Mouse (Mus musculus): ENCODE measurements around the gene Pigu. TPM values are rescaled to one million over a fixed set of nuclear protein-coding genes. Genes with fewer than 3 reads are reported as not detected.

The Pigu gene
- polyA plus RNA-seq, 1 experiment: 44.1 TPM

DNA sequence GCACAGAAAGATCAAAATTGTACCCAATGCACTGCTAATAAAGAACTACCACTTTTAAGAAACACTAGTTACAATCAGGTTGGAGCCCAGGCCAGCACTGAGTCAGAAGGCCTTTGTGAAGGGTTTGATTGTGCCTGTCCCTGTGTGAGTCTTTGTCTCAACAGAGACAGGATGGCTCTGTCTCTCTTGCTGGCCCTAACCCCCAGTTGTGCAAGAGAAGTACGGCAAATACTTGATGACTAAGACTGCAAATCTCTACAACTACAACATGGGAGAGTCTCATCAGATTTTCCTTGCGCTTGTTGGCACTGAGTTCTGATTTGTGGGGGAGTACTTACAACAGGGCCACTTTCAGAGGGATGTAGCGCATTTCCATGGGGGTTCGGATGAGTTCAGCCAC is 26.4 kb downstream of the Pigu start:
- no peaks in the 10 kb centered on the region for H3K27me3 ChIP-seq (ENCODE audit: control insufficient read depth, insufficient read depth, low read length, poor library complexity, severe bottlenecking)
- H3K4me1 ChIP-seq (ENCODE audit: control insufficient read depth, insufficient read depth, low read length): no peaks in the 10 kb centered on the region
- H3K9ac ChIP-seq (ENCODE audit: low read depth, poor library complexity, severe bottlenecking): no peak overlapping the region
- H3K9me3 ChIP-seq (replicated peaks; ENCODE audit: control insufficient read depth, insufficient read depth, low read length, poor library complexity, severe bottlenecking): no peaks in the 10 kb centered on the region
- no peak overlapping the region for H3K4me3 ChIP-seq (ENCODE audit: low read depth, low read length)
- no peaks in the 10 kb centered on the region; the same call in 1 of the 2 replicates for H3K36me3 ChIP-seq (ENCODE audit: control insufficient read depth, insufficient read depth, low read length, poor library complexity, severe bottlenecking)
- H3K27ac ChIP-seq (ENCODE audit: insufficient read depth, low read length): no peak overlapping the region
- TF ChIP-seq EP300 (IDR thresholded peaks at IDR 0.05; ENCODE audit: insufficient read depth, low read depth, low read length) (no peak), CTCF (IDR thresholded peaks at IDR 0.05; ENCODE audit: low read depth, low read length) (no peak), POLR2A (IDR thresholded peaks at IDR 0.05; ENCODE audit: insufficient read depth, low read length) (no peak)

DNA sequence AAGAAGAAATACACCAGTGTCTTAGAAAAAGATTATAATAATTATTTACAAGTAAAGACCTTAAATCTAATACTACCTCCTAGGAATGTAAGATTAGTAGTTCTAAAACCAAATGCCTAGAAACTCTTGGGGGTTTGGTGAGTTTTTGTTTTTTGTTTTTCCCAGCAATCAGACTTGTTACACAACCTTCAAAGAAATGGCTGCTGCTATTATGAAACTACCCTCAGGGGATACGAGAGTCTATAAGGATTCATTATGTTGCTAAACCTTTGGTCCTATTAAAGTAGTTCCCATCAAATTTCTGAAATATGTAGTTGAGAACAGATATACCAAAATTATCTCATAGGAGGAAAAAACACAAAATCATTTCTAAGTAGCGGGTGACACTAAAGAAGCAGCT is 27.5 kb downstream of the Pigu start:
- Histone ChIP-seq H3K27me3 (ENCODE audit: control insufficient read depth, insufficient read depth, low read length, poor library complexity, severe bottlenecking) (no peaks in the 10 kb centered on the region), H3K4me3 (ENCODE audit: low read depth, low read length) (no peak overlapping the region), H3K36me3 (ENCODE audit: control insufficient read depth, insufficient read depth, low read length, poor library complexity, severe bottlenecking) (no peaks in the 10 kb centered on the region; the same call in 1 of the 2 replicates), H3K4me1 (ENCODE audit: control insufficient read depth, insufficient read depth, low read length) (no peaks in the 10 kb centered on the region), H3K27ac (ENCODE audit: insufficient read depth, low read length) (no peak overlapping the region), H3K9me3 (replicated peaks; ENCODE audit: control insufficient read depth, insufficient read depth, low read length, poor library complexity, severe bottlenecking) (no peaks in the 10 kb centered on the region), H3K9ac (ENCODE audit: low read depth, poor library complexity, severe bottlenecking) (no peak overlapping the region)
- TF ChIP-seq CTCF (IDR thresholded peaks at IDR 0.05; ENCODE audit: low read depth, low read length) (no peak), EP300 (IDR thresholded peaks at IDR 0.05; ENCODE audit: insufficient read depth, low read depth, low read length) (no peak), POLR2A (IDR thresholded peaks at IDR 0.05; ENCODE audit: insufficient read depth, low read length) (no peak)

DNA sequence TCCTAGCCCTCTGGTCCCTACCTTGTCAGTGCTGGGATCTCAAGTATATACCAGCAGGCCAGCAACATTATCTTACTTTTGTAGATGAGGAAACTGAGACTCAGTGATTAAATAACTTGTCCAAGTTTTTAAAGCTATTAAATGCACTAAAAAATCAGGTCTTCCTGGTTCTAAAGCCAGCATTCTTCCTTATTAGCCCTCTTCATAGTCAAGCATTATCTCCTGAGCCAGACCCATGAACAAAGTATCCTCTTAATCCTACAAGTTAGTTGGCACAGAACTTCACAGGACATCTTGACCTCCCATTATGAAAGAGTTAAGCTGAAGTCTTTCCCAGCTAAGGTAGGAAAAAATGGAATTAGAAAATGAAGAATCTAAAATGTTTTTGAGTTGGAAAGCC is 28.3 kb downstream of the Pigu start:
- Histone ChIP-seq H3K4me3 (ENCODE audit: low read depth, low read length) (no peak overlapping the region), H3K4me1 (ENCODE audit: control insufficient read depth, insufficient read depth, low read length) (no peaks in the 10 kb centered on the region), H3K27ac (ENCODE audit: insufficient read depth, low read length) (no peak overlapping the region), H3K9ac (ENCODE audit: low read depth, poor library complexity, severe bottlenecking) (no peak overlapping the region), H3K36me3 (ENCODE audit: control insufficient read depth, insufficient read depth, low read length, poor library complexity, severe bottlenecking) (no peaks in the 10 kb centered on the region; the same call in 1 of the 2 replicates), H3K9me3 (replicated peaks; ENCODE audit: control insufficient read depth, insufficient read depth, low read length, poor library complexity, severe bottlenecking) (no peaks in the 10 kb centered on the region), H3K27me3 (ENCODE audit: control insufficient read depth, insufficient read depth, low read length, poor library complexity, severe bottlenecking) (no peaks in the 10 kb centered on the region)
- no peak for TF ChIP-seq CTCF (IDR thresholded peaks at IDR 0.05; ENCODE audit: low read depth, low read length)

- H3K36me3 ChIP-seq (ENCODE audit: control insufficient read depth, insufficient read depth, low read length, poor library complexity, severe bottlenecking): no peaks in the 10 kb centered on the region; the same call in 1 of the 2 replicates
- H3K4me1 ChIP-seq (ENCODE audit: control insufficient read depth, insufficient read depth, low read length): no peaks in the 10 kb centered on the region
- no peak for TF ChIP-seq POLR2A (IDR thresholded peaks at IDR 0.05; ENCODE audit: insufficient read depth, low read length)
- no peak for TF ChIP-seq CTCF (IDR thresholded peaks at IDR 0.05; ENCODE audit: low read depth, low read length)
- TF ChIP-seq EP300 (IDR thresholded peaks at IDR 0.05; ENCODE audit: insufficient read depth, low read depth, low read length): no peak
- H3K27me3 ChIP-seq (ENCODE audit: control insufficient read depth, insufficient read depth, low read length, poor library complexity, severe bottlenecking): no peaks in the 10 kb centered on the region
- no peak overlapping the region for H3K4me3 ChIP-seq (ENCODE audit: low read depth, low read length)
- no peaks in the 10 kb centered on the region for H3K9me3 ChIP-seq (replicated peaks; ENCODE audit: control insufficient read depth, insufficient read depth, low read length, poor library complexity, severe bottlenecking)
- no peak overlapping the region for H3K9ac ChIP-seq (ENCODE audit: low read depth, poor library complexity, severe bottlenecking)
- H3K27ac ChIP-seq (ENCODE audit: insufficient read depth, low read length): no peak overlapping the region
Measured at GRCm38 (mm10) chr2:155327906-155328305, 29.3 kb downstream of the Pigu start.

GRCm38 (mm10) chr2:155326001-155326400 is 31.2 kb downstream of the Pigu start:
- H3K36me3 ChIP-seq (ENCODE audit: control insufficient read depth, insufficient read depth, low read length, poor library complexity, severe bottlenecking): no peaks in the 10 kb centered on the region; the same call in 1 of the 2 replicates

DNA sequence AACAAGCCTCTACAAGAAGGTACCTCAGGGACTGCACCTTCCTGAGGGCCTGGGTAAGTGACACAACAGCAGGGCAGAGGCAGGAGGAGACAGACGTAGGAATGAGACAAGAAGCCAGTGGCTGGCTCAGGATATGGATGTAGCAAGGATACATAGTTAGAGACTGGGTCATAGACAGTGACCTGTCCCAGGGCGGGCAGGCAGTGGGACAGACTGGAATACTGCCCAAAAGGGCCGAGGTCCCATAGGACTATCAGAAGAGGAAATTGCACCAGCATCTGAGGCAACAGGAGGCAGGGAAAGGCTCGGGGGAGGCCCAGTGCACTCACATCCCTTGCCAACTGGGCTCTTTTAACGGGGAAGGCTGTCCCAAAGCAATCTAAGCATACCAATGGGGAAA is 36.6 kb downstream of the Pigu start:
- Histone ChIP-seq H3K27ac (ENCODE audit: insufficient read depth, low read length) (no peak overlapping the region), H3K4me3 (ENCODE audit: low read depth, low read length) (no peak overlapping the region), H3K36me3 (ENCODE audit: control insufficient read depth, insufficient read depth, low read length, poor library complexity, severe bottlenecking) (no peaks in the 10 kb centered on the region), H3K4me1 (ENCODE audit: control insufficient read depth, insufficient read depth, low read length) (peaks cover 2% of the 10 kb centered on the region), H3K9me3 (replicated peaks; ENCODE audit: control insufficient read depth, insufficient read depth, low read length, poor library complexity, severe bottlenecking) (no peaks in the 10 kb centered on the region), H3K9ac (ENCODE audit: low read depth, poor library complexity, severe bottlenecking) (no peak overlapping the region), H3K27me3 (ENCODE audit: control insufficient read depth, insufficient read depth, low read length, poor library complexity, severe bottlenecking) (no peaks in the 10 kb centered on the region)
- TF ChIP-seq CTCF (IDR thresholded peaks at IDR 0.05; ENCODE audit: low read depth, low read length): no peak
- TF ChIP-seq POLR2A (IDR thresholded peaks at IDR 0.05; ENCODE audit: insufficient read depth, low read length): no peak
- TF ChIP-seq EP300 (IDR thresholded peaks at IDR 0.05; ENCODE audit: insufficient read depth, low read depth, low read length): no peak

More at GRCm38 (mm10) chr2:155326001-155326400, 31.2 kb downstream of the Pigu start:
- Histone ChIP-seq H3K9me3 (replicated peaks; ENCODE audit: control insufficient read depth, insufficient read depth, low read length, poor library complexity, severe bottlenecking) (no peaks in the 10 kb centered on the region), H3K27ac (ENCODE audit: insufficient read depth, low read length) (no peak overlapping the region), H3K4me1 (ENCODE audit: control insufficient read depth, insufficient read depth, low read length) (no peaks in the 10 kb centered on the region), H3K9ac (ENCODE audit: low read depth, poor library complexity, severe bottlenecking) (no peak overlapping the region), H3K27me3 (ENCODE audit: control insufficient read depth, insufficient read depth, low read length, poor library complexity, severe bottlenecking) (no peaks in the 10 kb centered on the region), H3K4me3 (ENCODE audit: low read depth, low read length) (no peak overlapping the region)
- TF ChIP-seq POLR2A (IDR thresholded peaks at IDR 0.05; ENCODE audit: insufficient read depth, low read length) (no peak), CTCF (IDR thresholded peaks at IDR 0.05; ENCODE audit: low read depth, low read length) (no peak), EP300 (IDR thresholded peaks at IDR 0.05; ENCODE audit: insufficient read depth, low read depth, low read length) (no peak)
